Mouse (Mus musculus) kidney, adult 11 months (tissue): ENCODE measurements around the gene Nsun6.

Experiments
- DNase-seq: peaks from one replicate; pipeline ENCODE4 v3.0.0; 2022

The Nsun6 gene

DNA sequence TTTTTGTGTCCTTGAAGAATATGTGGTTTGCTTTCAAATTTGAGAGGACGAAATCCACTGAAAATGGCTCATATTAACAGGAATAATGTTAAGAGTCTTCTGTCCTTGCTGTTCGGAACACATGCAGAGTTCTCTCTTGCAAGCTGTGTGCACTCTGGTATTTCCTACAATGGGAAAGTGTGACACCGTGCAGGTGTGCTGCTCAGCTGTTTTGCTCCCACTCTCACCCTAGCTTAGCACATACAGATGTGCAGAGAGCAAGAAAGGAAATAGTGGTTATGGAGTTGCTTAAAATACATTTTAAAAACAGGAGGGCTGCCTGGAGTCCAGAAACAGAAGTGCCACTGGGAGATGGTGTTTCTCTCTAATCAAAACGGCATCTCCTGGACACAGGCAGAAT lies 65.5 kb downstream of the Nsun6 start:
- no peak for DNase-seq

DNA sequence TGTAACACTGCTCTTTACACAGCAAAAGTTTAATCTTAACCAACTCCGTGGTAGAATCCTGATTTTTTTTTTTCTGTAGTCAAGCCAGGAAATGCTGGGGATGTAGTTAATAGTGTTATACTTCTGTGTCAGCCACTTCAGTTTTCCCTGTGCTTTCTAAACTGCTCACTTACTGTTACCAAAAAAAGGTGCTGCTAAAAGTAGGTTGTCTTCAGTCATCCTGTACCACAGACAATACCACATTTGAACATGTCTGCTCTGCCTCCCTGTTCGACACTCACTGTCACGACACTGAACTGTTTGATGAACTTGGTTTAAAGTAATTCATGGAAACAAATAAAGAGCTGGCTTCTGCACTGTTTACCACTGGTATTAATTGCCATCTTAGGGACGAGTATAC lies 66.4 kb downstream of the Nsun6 start:
- no peak for DNase-seq

DNA sequence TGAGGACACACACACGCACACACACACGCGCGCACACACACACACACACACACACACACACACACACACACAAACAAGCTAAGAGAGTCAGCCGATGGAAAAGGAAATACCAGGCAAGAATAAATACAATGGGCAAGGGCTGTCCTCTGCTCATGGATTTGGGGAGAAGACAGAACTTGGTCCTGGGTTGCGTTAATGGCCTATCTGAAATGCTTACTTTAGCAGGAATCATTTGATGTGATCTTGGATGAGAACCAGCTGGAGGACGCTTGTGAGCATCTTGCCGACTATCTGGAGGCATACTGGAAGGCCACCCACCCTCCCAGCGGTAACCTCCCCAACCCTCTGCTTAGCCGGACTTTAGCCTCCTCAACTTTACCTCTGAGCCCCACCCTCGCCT lies 70.8 kb downstream of the Nsun6 start:
- no peak for DNase-seq

DNA sequence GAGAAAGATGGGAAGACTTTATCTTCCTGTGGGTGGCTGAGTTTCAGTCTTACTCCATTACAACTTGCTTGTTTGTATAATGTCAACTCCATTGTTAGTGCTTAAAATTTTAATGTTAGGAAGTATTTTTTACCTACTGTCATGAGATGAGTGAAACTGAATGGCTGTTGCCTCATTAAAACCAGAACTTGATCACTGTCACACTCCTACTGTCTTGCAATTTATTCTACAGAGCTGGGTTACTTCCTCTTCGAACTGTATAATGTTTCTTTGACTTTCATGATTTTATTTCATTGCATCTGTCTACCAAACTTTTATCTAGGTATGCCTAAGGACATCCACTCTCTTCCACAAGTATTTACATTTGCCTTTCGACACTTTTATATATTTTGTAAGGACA lies 93.4 kb downstream of the Nsun6 start:
- no peak for DNase-seq

DNA sequence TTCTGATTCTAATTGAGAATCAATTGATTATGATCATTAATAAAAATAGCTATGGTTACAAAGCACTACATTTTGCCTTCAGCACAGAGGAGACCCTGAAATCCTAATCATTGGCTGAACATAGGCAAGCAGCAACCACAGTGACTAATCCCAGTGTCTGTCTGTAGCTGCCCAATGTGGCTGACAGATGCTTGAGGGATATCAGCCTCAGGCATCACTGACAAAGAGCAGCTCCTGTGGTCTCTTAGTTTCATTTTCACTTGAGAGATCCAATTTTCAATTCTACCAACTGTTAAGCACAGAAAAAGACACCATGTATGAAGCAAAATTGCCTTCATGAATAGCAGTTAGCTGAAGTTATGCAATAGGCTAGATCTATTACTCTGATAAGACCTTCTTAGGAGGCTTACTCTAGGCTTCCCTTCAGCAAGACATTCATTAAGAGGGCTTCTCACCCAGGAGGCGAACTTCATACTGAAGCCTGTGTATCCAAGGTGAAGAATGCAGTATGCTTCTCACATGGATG lies 93.8 kb downstream of the Nsun6 start:
- no peak for DNase-seq

DNA sequence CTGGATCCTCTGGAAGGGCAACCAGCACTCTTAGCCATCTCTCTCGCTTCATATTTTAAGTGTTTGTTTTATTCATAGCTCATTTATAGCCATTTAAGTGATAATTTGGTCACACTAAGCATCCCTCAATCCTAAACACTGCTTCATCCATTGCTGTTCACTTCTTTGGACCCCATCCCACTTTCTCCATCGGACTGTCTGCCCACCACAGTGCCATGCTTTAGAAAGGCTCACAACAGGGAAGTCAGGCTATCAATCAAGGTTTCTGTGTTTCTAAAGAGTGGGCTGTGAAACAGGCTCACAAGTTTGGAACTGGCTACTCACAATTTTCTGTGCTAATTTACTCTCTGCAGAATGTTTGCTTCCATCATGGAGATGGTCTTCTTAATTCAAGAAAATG lies 101.8 kb downstream of the Nsun6 start:
- no peak for DNase-seq
